Mouse (Mus musculus) urinary bladder, postnatal 36 days (tissue): ENCODE data around the gene BC051019.

Experiments used
- DNase-seq, 2 experiments: peaks; one replicate each; pipeline ENCODE4 v3.0.0; 2022; ENCODE audit warnings: low spot score in 2 of 2, mixed read lengths in 1 of 2

BC051019 gene

DNA sequence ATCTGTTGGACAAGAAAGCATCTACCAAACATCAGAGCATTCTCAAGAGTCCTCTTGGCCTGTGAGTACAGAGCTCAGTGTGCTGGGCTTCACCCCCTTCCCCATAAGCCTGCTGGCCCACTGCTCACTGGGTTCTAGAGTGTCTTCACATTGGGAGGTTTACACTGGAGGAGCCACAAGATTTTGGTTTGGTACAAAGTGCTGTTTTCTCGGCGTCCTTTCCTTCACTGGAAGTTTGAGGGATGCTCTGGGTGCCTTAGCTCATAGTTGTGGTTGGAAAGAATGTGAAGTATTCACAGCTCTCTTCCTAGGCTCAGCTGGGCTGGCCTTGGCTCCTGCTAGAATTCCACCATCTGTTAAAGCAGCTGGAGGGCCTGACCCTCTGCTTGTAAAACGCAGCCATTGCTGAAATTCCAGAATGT is 14.7 kb downstream of the BC051019 start:
- peak in 1 of 2 experiments; percentile 42 for DNase-seq

DNA sequence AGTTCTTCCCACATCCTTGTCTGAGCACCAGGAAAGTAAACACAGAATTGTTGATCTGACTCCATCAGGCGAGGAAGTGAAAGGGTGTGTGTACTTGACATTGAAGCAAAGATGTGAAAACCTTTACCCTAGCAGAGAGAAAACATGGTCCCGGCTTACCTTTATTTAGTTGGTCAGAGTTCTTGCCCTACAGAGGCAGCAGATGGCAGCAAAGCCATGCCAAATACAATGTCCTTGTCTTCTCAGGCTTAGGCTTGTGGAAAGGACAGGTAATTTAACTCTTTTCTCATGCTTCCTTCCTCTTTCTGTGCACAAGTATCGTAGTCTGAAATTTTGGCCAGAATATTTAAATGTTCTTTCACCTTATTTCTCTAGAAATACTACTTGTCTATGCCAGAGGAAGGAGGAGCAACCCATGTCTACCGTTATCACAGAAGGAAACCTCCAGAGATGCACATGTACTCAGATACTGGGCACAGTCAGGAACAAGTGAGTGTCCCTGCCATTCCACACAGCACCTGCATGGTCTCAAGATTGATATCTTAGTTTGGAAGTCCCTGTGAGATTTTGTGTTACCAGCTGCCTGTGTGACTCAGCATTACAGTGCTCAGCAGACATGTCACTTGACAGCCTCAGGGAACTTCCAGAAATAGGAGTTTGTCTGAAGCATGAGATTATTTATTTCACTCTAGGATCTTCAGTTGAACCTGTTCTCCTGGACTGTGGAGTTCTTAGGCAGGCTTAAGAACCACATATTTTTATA is 16.4 kb downstream of the BC051019 start:
- DNase-seq, result peak; percentile 53

DNA sequence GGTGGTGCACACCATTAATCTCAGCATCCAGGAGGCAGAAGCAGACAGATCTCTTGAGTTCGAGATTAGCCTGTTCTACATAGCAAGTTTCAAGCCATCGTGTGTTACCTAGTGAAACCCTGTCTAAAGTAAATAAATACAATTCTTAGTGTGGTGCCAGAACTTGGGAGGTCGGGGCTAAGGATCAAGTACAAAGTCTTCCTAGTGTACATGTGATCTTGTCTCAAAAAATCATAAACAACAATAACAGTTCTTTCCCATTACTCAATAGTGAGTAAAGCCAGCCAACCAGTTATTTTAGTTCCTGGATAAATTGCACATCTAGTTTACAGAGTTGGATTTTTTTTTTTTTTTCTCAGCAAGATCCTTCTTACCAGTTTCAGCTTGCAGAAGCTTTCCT is 19.2 kb downstream of the BC051019 start:
- DNase-seq, result no peak

DNA sequence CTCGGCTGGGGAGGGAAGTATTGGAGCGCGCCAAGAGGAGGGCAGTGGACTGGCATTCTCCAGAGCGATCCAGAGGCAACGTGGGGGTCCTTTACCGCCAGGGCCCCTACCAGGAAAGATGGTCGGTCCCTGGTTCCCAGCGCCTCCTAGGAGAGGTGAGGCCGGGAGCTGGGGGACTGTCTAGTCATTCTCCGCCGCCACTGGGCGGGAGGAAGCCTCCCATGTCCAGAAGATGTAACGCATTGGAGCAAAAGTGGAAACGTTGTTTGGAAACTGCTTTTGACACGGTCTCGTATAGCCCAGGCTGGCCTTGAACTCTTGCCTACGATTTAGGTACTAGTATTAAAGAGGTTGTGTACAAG is 19.7 kb downstream of the BC051019 start:
- DNase-seq, result no peak

DNA sequence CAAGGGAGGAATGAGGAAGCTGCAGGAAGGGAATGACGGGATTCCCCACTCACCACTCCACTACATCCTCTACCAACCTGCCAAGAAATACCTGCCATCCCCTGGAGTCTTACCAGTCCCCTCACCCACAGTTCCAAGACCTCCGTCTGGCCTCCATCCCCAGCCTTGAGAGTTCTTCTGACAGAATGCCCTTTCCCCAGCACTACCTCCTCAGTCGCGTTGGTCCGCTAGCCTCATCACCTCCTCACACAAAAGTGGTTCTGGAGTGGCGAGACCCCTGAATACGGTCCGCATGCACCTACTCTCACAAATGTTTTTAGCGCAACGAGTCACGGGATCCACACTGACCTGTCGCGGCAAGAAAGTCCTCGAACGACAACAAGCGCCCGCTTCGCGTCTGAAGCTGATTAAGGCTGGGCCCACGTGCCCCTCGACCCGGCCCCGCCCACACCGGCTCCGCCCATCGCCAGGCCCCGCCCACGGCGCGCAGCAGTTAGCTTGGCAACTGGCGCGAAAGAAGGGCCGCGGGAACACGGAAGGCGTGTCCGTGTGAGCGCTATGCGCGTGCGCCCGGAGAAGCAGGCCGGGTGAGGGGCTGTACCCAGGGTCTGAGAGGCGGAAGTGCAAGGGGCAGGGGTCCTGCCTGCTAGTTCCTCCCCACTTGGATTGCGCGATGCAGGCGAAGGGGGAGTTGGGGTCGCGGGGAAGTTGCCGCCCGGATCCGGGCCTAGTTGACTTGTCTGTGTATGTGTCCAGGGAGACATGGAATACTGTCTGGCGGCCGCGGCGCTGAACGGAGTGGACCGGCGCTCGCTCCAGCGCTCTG is 20.2 kb downstream of the BC051019 start, which contains the start of the genes St5 and Akip1:
St5 (minus strand) TSS at position 416 of the 826 bp plus-strand sequence.
Akip1 (plus strand) TSS at position 501 of the 826 bp plus-strand sequence.
- DNase-seq, result peak; percentile 95 to 96

DNA sequence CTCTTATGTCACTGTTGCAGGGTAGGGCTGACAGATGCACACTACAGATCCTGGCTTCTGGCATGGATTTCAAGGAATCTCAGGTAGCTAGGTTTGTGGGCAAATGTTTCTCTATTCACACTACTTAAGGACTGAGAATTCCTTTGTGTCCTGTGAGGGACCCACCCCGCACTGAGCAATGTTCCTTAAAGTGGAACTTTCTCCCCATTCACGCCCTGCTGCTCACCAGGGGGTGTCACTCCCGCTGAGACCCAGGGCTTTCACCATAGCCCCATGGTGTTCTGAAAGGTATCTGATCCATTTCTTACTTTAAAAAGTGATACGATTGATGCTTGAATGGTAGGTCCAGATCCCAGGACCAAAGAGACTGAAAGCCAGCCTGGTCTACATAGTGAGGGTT is 20.9 kb downstream of the BC051019 start:
- DNase-seq, result no peak

DNA sequence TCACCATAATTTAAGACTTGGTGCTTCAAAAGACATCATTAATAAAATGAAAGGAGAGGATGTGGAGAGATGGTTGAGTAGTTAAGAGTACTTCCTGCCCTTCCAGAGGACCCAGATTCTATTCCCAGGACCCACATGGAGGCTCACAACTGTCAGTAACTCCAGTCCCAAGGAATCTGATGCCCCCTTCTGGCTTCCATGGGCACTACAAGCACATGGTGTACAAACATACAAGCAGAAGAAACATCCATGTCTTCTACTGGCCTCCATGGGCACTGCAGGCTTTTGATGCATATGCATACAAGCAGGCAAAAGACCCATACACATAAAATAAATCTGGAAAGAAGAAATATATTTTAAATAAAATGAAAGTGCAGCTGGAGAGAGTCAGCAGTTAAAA is 23.4 kb downstream of the BC051019 start:
- no peak for DNase-seq

DNA sequence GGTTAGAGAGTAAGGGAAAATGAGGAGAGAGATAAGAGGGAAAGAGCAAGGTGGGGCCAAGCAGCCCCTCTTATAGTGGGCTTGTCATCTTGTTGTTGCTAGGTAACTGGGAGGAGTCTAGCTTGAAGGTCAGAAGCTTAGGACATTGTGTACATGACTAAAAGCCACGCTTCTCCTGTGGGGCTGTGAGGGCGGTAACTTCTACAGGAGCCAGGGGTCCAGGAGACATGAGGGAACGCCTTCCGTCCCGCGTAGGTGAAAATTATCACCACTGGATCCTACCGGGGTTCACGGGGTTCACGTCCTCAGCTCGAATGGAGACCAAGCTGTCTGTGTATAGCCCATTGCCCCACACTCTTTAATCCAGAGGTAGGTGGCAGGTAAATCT is 28.3 kb downstream of the BC051019 start:
- no peak for DNase-seq

DNA sequence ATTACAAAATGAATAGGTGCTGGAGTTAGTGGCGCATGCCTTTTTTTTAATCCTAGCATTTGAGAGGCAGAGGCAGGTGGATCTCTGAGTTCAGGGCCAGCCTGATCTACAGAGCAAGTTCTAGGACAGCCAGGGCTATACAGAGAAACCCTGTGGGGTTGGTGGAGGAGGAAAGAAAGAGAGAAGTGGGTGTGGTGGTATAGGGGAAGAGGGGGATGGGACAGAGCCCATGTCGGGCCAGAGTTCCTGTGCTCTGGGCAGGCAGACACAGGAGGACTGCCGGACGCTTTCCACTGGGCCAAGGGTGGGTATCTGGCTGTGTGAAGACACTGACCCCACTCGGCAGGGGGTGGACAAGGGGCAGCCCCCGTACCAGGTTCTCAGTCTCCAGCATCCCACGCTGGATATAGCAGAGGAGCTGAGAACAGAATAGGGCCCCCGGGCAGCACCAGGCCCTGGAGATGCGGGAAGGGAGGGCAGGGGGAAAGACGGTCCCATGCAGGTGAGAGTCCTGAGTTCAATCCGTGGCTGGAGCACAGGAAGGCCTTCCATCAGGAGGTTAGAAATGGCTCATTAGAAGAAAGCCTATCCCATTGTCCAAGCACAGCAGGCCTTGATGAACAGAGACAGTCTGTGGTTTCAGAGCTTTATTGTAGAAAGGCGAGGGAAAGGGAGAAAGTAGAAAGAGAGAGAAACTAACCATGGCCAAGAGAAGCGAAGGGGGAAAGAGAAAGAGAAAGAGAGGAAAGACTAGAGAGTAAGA is 28.9 kb downstream of the BC051019 start:
- DNase-seq, result no peak

DNA sequence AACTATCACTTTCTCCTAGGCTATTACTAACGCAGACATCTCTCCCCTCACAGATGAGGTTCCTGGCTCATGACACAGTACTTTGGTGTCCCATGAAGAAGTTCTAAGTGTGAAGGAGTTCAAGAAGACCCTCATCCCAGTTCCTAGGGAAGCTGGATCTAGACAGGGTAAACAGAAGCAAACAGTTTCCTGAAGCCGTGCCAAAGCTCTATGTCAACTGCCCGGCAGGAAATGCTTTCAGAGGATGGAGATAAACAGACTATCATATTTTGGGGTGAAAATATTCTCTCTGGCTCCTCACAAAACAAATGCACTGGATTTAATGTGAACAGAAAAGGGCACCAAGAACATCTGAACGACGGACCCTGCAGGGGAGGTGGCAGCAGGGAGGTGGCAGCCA is 32.7 kb downstream of the BC051019 start:
- no peak for DNase-seq

DNA sequence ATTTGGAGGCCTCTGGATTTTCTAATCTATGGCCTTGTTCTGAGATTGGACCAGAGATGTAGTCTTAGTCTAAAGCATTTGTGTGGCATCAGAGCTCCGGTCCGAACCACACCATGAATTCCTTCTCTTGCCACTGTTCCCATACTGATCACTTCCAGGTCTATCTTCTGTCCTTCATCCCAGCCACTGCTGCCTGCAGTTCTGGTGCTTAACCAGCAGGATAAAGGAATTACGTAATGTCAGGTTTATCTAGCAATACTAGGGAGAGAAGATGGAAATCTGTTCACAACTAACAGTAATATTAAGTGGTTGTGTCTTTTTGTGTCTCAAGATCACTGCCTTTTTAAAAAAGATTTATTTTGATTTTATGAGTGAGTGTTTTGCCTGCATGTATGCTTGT is 33.5 kb downstream of the BC051019 start:
- DNase-seq, result no peak

DNA sequence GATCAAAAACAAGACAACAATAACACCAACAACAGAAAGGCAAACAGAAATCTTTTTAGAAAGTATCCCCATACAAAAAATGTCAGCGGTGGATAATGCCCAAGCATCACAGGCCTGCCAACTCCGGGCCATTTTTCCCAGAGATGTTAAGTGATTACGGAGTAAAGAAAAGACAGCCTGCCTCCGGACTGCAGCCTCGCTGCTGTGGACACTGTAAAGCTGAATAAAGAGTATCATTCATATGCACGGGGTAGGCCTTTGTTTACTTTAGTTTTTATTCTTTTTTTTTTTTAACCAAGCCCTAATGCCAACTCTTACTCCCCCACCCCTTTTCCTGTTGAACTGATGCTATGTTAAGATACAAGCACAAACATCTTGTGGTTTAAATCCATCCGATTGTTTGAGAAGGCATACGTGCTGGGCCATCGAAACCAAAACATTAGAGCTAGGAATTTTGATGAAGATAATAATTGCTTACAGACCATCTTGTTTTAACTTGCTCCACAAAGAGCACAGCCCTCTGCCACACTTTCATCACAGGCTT is 37.0 kb downstream of the BC051019 start:
- DNase-seq, result no peak

DNA sequence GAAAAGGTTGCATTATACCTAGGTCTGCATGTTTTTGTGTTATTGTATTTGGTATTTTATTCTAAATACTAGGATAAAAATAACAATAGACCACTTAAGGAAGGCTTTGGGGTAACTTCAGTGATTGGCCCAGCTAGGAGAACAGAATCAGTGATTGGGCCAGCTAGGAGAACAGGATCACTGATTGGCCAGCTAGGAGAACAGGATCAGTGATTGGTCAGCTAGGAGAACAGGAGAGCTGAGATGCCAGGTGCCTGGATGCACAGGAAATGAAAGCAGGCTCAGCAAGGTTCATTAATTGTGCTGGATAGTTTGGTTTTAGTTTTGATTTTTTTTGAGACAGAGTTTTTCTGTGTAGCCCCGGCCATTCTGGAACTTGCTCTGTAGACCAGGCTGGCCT is 42.8 kb downstream of the BC051019 start:
- DNase-seq, result no peak

DNA sequence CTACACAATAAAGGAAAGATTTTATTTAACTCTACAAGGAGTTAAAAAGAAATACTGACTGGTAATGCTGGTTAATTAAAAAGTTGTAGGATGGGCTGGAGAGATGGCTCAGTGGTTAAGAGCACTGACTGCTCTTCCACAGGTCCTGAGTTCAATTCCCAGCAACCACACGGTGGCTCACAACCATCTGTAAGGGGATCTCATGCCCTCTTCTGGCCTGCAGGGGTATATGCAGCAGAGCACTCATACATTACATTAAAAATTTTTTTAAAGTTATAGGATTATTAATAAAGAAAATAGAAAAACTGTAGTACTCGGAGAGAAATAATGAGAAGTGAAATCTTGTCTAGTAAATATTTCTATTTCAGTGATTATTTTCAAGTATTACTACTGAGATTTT is 43.4 kb downstream of the BC051019 start:
- no peak for DNase-seq

DNA sequence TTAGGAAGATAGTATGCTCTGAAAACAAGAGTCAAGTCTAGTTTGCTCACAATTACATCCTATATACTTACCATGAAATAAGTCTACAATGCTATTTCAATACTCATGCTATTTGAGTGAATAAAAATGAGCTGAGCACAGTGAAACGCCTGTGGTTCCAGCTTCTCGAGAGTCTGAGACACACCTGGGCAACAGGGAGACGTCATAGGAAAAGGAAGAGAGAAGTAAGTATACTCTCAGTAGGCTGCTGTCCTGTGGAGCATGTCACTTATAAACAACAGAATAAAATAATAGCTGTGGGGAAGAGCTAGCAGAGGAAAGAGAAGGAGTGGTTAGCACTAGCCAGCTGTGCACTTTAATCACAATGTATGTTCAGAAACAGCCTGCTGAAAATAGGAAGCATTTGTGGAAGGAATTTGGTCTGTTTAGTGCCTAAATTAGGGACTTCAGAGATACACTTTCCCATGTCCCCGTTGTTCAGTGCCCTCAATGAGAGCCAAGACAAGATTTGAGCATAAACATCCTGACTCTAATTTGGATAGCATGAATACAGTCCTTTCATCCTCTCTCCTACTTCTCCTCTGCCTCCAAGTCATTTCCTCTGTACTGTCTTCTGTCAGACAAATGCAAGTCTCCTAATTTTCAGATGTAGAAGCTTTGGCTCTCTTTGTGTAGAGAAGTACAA is 48.6 kb downstream of the BC051019 start:
- no peak for DNase-seq

DNA sequence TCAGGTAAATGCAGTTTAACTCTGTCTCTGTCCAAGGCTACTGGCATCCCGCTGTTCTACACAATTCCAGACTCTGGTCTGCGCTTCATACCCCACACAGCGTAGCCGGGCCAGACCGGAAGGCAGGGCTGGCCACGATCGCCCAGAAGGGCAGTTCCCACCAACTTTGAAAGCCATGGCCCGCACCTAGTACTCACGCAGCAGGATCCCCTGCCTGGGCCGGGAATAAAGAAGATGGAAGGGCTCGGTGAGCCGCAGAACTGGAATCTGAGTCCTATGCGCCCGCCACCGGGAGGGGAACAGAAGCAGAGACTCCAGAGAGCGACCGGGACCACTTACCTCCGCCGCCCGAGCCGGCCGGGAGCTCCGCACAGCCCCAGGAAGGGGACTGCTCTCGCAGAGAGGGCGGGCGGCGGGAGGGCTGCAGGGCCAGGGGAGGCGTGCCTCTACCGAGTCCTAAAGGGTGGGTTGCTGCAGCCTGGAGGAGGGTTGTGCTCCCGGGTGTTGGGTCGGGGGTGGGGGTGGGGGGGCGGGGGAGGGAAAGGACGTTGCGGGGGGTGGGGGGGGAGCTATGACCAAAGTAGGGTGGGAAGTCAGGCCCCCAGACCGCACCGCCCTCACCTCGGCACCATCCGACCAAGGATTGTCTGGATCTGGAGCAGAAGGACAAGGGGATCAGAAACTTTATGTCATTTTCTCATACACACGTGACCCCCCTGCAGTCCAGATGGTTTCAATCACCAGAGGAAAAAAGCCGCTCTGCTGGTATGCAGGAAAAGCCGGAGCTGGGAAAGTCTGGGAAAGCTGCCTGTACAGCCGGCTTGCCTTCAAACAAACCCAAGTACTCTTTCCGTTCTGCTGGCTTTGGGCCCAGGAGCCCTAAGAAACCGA is 51.8 kb downstream of the BC051019 start:
- peak; percentile 42 to 70 for DNase-seq

DNA sequence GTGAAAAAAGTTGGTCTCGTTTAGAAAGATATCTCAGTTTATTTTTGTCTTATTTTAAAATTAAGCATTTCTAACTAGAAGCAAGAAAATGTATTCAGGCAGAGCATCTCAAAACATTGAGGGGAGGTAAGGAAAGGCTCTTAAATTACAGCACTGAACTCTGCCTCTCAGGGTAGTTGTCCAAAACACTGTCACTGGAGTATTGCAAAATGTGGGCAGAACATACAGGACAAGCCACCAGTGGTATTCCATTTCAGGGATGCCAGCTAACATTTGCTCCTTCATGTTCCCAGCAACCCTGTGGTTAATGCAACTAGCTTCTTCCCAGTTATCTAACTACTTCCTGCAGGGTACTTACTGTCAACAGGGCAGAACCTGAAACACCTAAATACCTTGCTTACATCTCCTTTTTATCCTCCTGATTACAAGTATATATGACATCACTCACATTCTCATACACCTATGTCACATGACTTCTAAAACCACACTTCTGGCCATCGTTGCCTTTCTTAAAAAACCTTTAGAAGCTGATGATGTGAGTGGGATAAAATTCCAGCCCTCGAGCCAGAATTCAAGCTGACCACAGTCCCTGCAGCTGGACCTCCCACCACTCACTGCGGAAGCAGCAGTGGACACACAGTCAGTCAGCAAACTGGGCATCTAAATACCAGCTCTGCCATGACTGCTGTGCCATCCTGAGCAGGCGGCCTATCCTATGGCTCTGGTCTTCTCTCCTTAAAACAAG is 54.1 kb downstream of the BC051019 start:
- no peak for DNase-seq

DNA sequence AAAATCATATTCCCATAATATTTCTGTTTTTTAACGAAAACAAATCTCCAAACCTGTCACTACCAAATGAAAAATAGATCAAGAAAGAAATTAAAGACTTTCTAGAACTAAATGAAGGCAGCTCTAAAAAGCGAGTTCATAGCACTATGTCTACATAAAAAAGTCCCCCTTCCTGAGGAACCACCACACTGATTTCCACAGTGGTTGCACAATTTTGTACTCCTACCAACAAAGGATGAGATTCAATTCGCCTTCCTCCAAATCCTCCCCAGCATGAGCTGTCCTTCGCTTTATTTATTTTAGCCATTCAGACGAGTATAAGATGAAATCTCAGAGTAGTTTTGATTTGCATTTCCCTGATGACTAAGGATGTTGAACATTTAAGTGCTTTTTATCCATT is 57.0 kb downstream of the BC051019 start:
- no peak for DNase-seq

DNA sequence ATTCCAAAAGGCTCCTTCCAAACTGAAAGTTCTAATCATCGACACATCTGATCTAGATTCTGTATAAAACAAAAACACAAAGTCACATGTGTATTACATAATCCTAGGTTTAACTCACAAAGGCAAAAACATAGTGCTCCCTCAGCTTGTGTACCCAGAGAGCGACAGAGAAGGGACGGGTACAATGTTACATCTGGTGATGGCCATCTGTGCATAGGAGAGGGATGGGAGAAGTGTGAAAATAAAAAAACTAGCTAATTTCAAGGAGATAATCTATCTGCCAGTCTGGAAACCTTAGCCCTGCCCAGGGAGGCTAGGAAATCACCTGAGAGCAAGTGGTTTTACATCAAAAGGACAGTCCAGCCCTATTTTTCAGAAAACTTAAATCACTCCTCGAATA is 61.0 kb downstream of the BC051019 start:
- no peak for DNase-seq
